Mouse (Mus musculus) hindbrain, embryonic 15.5 days (tissue): ENCODE results near the gene Mypn. TPM values are rescaled to one million over a fixed set of nuclear protein-coding genes. Genes with fewer than 3 reads are reported as not detected.
A peak's percentile ranks its signal among the peaks of the same experiment; 100 is the strongest.

Experiments used
- ATAC-seq: fragments of 200-750 bp; cut with Nextera tagmentation; 2 replicates; pipeline ENCODE4 v1.8.0; 2017; ENCODE audit warnings: low read depth, moderate number of reproducible peaks, moderate TSS enrichment; ENCODE audit not compliant: low FRiP score
- H3K27ac ChIP-seq: fragments of 300-500 bp; sonication (generic); replicated peaks from 2 replicates; pipeline ENCODE4 v1.5.1; 2015; ENCODE audit warnings: mild to moderate bottlenecking, inconsistent platforms
- H3K27me3 ChIP-seq: fragments of 300-500 bp; sonication (generic); 2 replicates; pipeline ENCODE4 v1.6.1; 2015; ENCODE audit warnings: control low read depth, inconsistent platforms
- H3K36me3 ChIP-seq: fragments of 300-500 bp; sonication (generic); 2 replicates; pipeline ENCODE4 v1.6.1; 2015; ENCODE audit warnings: control low read depth, inconsistent platforms
- H3K4me1 ChIP-seq: fragments of 300-500 bp; sonication (generic); replicated peaks from 2 replicates; pipeline ENCODE4 v1.6.1; 2015; ENCODE audit warnings: control low read depth, inconsistent platforms
- H3K4me2 ChIP-seq: fragments of 300-500 bp; sonication (generic); 2 replicates; pipeline ENCODE4 v1.6.1; 2015; ENCODE audit warnings: moderate library complexity, mild to moderate bottlenecking, inconsistent platforms
- H3K4me3 ChIP-seq: fragments of 300-500 bp; sonication (generic); 2 replicates; pipeline ENCODE4 v1.5.1; 2015; ENCODE audit warnings: mild to moderate bottlenecking, inconsistent platforms
- H3K9ac ChIP-seq: fragments of 300-500 bp; sonication (generic); 2 replicates; pipeline ENCODE4 v1.6.1; 2015; ENCODE audit warnings: inconsistent platforms
- H3K9me3 ChIP-seq: fragments of 300-500 bp; sonication (generic); 2 replicates; pipeline ENCODE4 v1.6.1; 2016; ENCODE audit warnings: control low read depth, inconsistent platforms
- WGBS: fragments of 180-500 bp; shearing (Covaris S2); methylation state at CpG from one replicate; pipeline ENCODE4 v1.1.7; 2015; 5-methylcytosine and 5-hydroxymethylcytosine counted together
- polyA plus RNA-seq: library from polyadenylated mRNA; unstranded; fragments of >200 nt; fragmentation: Nextera tagmentation; extraction: Ambion mirVana; gene quantifications from 2 replicates; pipeline ENCODE4 v1.2.1, GENCODE M21; 2015

Mypn gene
- polyA plus RNA-seq, 1 experiment from 2014 or later = 0.77 TPM

DNA sequence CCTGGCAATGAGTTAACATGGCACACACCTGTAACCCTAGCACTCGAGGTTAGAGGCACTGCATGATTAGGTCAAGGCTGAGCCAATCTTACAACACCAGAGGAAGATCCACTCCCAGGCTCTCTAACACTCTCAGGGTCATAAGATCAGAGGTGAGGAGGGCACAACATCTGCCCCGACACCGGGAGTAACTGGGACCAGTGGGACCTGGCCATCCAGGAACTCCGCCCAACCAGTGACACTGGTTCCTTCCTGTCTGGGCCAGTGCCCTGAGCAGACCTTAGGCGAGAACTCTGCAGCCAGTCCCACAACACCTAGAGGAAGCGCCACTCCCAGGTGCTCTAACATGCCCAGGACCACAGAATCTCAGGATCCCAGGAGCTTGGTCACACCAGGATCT, 67.3 kb downstream of the Mypn start:
- no peak for ATAC-seq
- no peaks in the 10 kb centered on the region for H3K36me3 ChIP-seq
- no peak overlapping the region for H3K27ac ChIP-seq
- no peaks in the 10 kb centered on the region for H3K4me1 ChIP-seq
- H3K27me3 ChIP-seq = no peaks in the 10 kb centered on the region
- H3K9ac ChIP-seq = no peak overlapping the region
- H3K4me3 ChIP-seq = no peak overlapping the region
- no peaks in the 10 kb centered on the region for H3K9me3 ChIP-seq
- 92% methylated on average over 6 of the region's 6 CpGs for WGBS
- no peak overlapping the region for H3K4me2 ChIP-seq

DNA sequence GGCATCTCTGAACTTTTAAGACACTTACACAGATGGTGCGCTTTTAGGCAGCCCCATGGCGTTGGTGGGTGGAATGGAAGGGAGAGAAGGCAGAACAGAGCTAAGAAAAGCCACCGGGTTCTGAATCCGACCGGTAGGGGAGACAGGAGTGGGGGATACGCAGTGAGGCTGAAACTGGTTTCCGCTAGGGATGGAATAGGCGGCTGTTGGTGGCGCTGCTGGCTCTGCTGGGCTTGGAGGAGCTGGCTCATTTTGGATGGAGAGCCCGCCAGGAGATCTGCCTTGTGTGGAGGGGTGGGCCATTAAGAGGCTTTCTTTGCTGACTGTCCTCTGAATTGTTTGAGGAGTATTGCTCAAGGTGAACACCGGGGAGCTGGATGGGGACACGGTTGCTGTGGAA, 68.1 kb downstream of the Mypn start:
- Histone ChIP-seq H3K4me1 (no peaks in the 10 kb centered on the region), H3K9me3 (no peaks in the 10 kb centered on the region), H3K36me3 (no peaks in the 10 kb centered on the region), H3K4me2 (no peak overlapping the region), H3K4me3 (no peak overlapping the region), H3K27ac (no peak overlapping the region), H3K27me3 (no peaks in the 10 kb centered on the region), H3K9ac (no peak overlapping the region)
- WGBS = 46% methylated on average over 12 of the region's 12 CpGs
- ATAC-seq = no peak

DNA sequence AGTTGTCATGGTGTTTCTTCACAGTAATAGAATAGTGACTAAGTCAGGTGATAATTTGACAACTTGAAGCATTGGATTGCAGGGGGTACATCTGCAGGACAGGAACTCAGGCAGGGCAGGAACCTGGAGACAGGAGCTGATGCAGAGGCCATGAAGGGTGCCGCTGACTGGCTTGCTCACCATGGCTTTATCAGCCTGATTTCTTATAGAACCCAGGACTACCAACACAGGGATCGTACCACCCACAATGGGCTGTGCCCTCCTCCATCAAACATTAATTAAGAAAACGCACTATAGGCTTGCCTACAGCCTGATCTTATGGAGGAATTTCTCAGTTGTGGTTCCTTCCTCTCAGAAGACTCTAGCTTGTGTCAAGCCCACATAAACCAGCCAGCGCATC, 70.4 kb downstream of the Mypn start:
- H3K27me3 ChIP-seq = no peaks in the 10 kb centered on the region
- no peak overlapping the region for H3K9ac ChIP-seq
- no peak overlapping the region for H3K27ac ChIP-seq
- H3K4me1 ChIP-seq = no peaks in the 10 kb centered on the region
- H3K9me3 ChIP-seq = no peaks in the 10 kb centered on the region
- H3K4me2 ChIP-seq = no peak overlapping the region
- no peak for ATAC-seq
- no peak overlapping the region for H3K4me3 ChIP-seq
- H3K36me3 ChIP-seq = no peaks in the 10 kb centered on the region
- 94% methylated on average over 4 of the region's 4 CpGs for WGBS

DNA sequence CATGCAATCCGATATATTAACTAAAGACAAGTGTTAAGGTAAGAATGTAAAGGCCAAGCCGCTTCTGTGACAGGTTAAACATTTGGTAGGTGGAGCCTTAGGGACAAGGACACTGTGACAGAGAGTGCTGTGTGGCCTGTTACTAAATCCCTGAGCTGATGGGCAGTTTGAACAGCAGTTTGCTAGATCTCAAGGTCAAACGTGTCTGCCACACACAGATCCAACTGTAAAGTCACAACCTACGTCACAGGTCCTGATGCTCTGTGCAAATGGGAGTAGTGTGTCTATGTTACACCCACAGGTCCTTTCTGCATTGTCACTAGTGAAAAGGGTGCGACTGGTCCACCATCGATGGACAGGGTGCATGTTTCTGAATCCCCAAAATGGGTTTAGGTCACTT, 71.4 kb downstream of the Mypn start:
- ATAC-seq = no peak
- H3K27me3 ChIP-seq = no peaks in the 10 kb centered on the region
- H3K4me3 ChIP-seq = no peak overlapping the region
- no peak overlapping the region for H3K27ac ChIP-seq
- no peak overlapping the region for H3K4me2 ChIP-seq
- no peaks in the 10 kb centered on the region for H3K9me3 ChIP-seq
- WGBS = 90% methylated on average over 6 of the region's 6 CpGs
- H3K36me3 ChIP-seq = no peaks in the 10 kb centered on the region
- no peak overlapping the region for H3K9ac ChIP-seq
- H3K4me1 ChIP-seq = no peaks in the 10 kb centered on the region

DNA sequence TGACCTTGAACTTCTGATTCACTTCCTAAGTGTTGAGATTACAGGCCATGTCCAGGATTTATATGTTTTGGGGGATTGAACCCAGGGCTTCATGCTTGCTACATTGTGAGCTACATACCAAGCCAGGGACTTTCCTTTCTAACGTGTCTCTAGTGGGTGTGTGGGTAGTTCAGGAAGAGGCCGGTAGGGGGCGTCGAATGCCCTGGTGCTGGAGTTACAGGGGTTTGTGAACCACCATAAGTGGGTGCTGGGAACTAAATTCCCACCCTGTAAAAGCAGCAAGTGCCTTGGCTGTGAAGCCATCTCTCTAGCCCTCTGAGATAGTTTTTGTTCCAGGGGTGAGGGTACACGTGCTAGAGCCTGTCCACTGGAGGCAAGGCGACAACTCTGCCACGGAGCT, 73.3 kb downstream of the Mypn start:
- no peak overlapping the region for H3K4me3 ChIP-seq
- H3K9me3 ChIP-seq = no peaks in the 10 kb centered on the region
- no peaks in the 10 kb centered on the region for H3K4me1 ChIP-seq
- H3K36me3 ChIP-seq = no peaks in the 10 kb centered on the region
- H3K4me2 ChIP-seq = no peak overlapping the region
- no peaks in the 10 kb centered on the region for H3K27me3 ChIP-seq
- H3K27ac ChIP-seq = no peak overlapping the region
- 74% methylated on average over 7 of the region's 7 CpGs for WGBS
- H3K9ac ChIP-seq = no peak overlapping the region
- no peak for ATAC-seq

DNA sequence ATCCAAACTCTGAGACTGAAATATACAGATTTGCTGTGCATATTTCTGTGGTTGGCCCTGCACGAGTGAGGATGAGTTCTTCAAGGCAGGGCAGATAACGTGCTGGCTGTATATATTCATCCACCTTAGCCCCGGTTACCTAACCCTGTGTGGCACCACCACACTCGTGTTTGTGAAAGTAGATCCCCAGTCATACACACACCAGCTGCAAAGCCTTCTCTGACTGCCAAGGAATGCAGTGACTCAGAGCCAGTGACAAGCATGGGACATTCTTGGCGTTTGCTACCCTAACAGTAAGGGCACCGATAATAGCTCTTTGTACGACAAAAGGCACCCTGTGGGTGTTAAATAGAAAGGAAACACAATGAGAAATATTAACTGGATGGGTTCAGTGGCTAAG, 75.5 kb downstream of the Mypn start:
- Histone ChIP-seq H3K9ac (no peak overlapping the region), H3K4me1 (no peaks in the 10 kb centered on the region), H3K9me3 (no peaks in the 10 kb centered on the region), H3K4me3 (no peak overlapping the region), H3K27me3 (no peaks in the 10 kb centered on the region), H3K36me3 (no peaks in the 10 kb centered on the region), H3K4me2 (no peak overlapping the region), H3K27ac (no peak overlapping the region)
- no peak for ATAC-seq
- 53% methylated on average over 7 of the region's 7 CpGs for WGBS

DNA sequence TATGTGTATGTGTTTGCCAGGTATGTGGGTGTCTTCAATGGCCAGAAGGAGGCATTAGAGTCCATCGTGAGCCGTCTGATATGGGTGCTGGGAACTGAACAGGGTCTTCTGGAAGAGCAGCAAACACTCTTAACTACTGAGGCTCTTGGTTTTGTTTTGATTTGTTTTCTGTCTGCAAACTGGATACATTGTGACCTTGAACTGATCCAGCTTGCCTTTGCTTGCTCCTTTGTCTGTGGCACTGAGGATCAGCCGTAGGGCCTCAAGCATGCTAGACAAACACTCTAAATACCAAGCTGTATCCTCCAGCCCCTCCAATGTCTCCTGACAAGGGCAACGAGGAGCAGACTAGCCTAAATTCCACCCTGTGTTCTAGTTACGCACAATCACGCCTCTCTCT, 76.6 kb downstream of the Mypn start:
- no peaks in the 10 kb centered on the region for H3K27me3 ChIP-seq
- no peak overlapping the region for H3K4me2 ChIP-seq
- H3K9me3 ChIP-seq = no peaks in the 10 kb centered on the region
- no peak overlapping the region for H3K9ac ChIP-seq
- H3K27ac ChIP-seq = no peak overlapping the region
- WGBS = 97% methylated on average over 6 of the region's 6 CpGs
- no peaks in the 10 kb centered on the region for H3K4me1 ChIP-seq
- no peaks in the 10 kb centered on the region for H3K36me3 ChIP-seq
- no peak for ATAC-seq
- no peak overlapping the region for H3K4me3 ChIP-seq

DNA sequence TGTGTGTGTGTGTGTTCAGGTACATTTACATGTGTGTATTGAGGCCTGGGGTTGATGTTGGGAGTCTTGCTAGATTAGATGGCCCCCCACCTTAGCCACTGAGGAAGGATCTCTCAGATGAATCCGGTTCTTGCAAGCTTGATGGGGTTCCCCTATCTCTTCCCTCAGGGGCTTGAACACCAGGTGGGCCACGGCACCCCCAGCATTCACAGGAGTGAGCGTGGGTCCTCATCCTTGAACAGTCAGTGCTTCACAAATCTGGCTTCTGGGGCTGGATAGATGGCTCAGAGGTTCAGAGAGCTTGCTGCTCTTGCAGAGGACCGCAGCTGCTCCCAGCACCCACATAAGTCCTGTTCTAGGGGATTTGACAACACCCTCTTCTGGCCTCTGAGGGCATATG, 77.6 kb downstream of the Mypn start:
- Histone ChIP-seq H3K9me3 (no peaks in the 10 kb centered on the region), H3K27me3 (no peaks in the 10 kb centered on the region), H3K36me3 (no peaks in the 10 kb centered on the region), H3K4me1 (no peaks in the 10 kb centered on the region), H3K27ac (no peak overlapping the region), H3K4me2 (no peak overlapping the region), H3K4me3 (no peak overlapping the region), H3K9ac (no peak overlapping the region)
- WGBS = 84% methylated on average over 4 of the region's 4 CpGs
- no peak for ATAC-seq

DNA sequence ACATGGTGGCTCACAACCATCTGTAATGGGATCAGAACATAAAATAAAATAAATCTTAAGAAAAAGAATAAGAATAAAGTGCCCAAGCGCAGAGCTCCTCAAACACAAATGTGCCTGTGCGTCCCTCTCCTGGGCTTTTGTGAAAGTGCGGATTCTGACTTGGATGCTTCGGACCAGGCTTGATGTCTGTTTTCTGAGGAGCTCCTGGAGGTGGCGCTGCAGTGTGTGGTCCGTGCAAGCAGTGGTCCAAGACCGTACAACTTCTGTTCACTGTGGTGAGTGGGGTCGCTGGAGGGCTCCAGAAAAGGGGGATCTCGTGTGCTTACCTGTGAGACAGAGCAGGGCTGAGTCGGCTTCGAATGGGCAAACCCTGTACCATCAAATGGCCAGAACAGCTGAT, 78.4 kb downstream of the Mypn start:
- no peaks in the 10 kb centered on the region for H3K9me3 ChIP-seq
- no peaks in the 10 kb centered on the region for H3K36me3 ChIP-seq
- no peak overlapping the region for H3K27ac ChIP-seq
- no peak overlapping the region for H3K9ac ChIP-seq
- no peak overlapping the region for H3K4me2 ChIP-seq
- WGBS = 35% methylated on average over 11 of the region's 11 CpGs
- no peaks in the 10 kb centered on the region for H3K4me1 ChIP-seq
- no peak overlapping the region for H3K4me3 ChIP-seq
- no peak for ATAC-seq
- H3K27me3 ChIP-seq = no peaks in the 10 kb centered on the region

DNA sequence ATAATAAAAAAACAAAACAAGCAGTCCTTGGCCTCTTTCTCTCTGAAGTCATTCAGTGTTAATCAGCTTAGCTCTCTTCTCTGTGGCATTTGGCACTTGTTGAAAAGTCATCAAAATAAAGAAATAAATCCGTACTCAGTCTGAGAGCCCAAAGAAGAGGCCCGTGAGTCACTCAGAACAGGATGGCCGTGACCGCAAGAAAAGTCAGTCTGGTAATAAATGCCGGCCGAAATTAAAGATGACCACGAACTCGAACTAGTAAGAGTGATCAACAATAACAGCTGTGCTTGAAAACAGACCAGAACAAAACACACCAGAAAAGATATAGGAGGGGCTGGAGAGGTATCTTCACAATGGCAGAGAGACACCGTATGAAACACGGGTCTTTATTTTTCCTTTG, 79.7 kb downstream of the Mypn start:
- no peak overlapping the region for H3K4me3 ChIP-seq
- no peaks in the 10 kb centered on the region for H3K4me1 ChIP-seq
- H3K36me3 ChIP-seq = no peaks in the 10 kb centered on the region
- no peaks in the 10 kb centered on the region for H3K9me3 ChIP-seq
- no peak for ATAC-seq
- H3K27me3 ChIP-seq = no peaks in the 10 kb centered on the region
- H3K4me2 ChIP-seq = no peak overlapping the region
- no peak overlapping the region for H3K27ac ChIP-seq
- 95% methylated on average over 10 of the region's 10 CpGs for WGBS
- H3K9ac ChIP-seq = no peak overlapping the region

DNA sequence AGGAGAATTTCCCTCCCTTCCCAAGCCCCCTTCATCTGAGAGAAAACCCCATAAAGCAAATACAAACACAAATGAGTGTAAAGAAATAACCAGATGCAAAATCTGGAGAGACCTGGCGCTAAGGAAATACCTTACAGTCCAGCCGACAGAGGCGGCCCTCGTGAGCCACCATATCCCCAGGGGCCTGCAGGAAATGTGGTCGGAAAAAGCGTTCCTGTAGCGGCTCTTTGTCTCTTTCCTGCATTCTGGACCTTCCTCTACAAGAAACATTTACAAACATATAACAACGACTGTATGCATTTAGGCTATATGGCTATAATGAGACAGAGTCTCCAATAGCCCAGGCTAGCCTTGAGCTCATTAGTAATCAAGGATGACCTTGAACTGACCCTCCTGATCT, 80.6 kb downstream of the Mypn start:
- no peaks in the 10 kb centered on the region for H3K4me1 ChIP-seq
- WGBS = 88% methylated on average over 8 of the region's 8 CpGs

DNA sequence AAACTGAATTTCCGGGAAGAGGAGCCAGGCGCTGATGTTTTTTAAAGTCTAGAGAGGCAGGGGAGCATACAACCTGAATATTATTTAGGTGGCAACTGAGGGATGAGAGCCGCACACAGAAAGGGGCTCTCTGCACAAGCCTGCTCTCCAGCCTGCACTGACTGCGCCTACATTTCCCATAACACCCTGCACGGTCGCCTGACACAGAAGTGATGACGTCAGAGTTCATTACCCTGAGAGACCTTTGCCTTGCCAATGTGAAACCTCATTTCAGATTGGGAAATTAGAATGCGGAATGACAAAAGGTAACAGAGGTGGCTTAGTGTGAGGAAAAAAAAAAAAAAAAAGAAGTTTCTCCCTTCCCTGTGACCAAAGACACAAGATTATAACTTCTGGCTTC, 81.2 kb downstream of the Mypn start:
- Histone ChIP-seq H3K36me3 (no peaks in the 10 kb centered on the region), H3K4me1 (no peaks in the 10 kb centered on the region), H3K27me3 (no peaks in the 10 kb centered on the region), H3K4me3 (no peak overlapping the region), H3K9me3 (no peaks in the 10 kb centered on the region), H3K9ac (no peak overlapping the region), H3K4me2 (0 out of 2 replicates have a peak overlapping the region, but pooled peaks have one; percentile 24), H3K27ac (no peak overlapping the region)
- WGBS = 30% methylated on average over 8 of the region's 8 CpGs
- ATAC-seq = 0 out of 2 replicates have a peak, but pooled peaks have one; percentile 75

More for the DNA sequence above, 80.6 kb downstream of the Mypn start:
- Histone ChIP-seq H3K4me3 (no peak overlapping the region), H3K9me3 (no peaks in the 10 kb centered on the region), H3K36me3 (no peaks in the 10 kb centered on the region), H3K27ac (no peak overlapping the region), H3K27me3 (no peaks in the 10 kb centered on the region), H3K4me2 (no peak overlapping the region), H3K9ac (no peak overlapping the region)
- no peak for ATAC-seq

DNA sequence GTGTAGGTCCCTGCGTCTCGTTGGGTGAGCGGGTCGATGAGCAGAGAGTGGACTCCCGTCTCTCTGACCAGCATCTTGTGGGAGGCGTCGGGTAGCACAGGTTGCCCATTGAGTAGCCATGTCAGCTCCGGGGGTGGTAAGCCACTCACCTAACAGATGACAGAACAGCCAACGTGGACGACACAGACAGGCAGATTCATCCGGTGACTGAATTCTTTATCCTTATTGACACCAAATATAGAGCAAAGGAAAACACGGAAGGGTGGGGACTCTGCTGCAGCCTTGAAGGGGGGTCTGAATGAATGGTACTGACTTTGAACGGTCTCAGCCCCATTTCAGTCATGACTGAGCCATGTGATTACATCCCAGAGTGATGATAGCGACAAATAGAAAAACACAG, 81.8 kb downstream of the Mypn start:
- 88% methylated on average over 14 of the region's 14 CpGs for WGBS
- no peak for ATAC-seq
- H3K27ac ChIP-seq = no peak overlapping the region
- H3K27me3 ChIP-seq = no peaks in the 10 kb centered on the region
- no peak overlapping the region for H3K4me3 ChIP-seq
- no peaks in the 10 kb centered on the region for H3K9me3 ChIP-seq
- no peak overlapping the region for H3K4me2 ChIP-seq
- no peaks in the 10 kb centered on the region for H3K4me1 ChIP-seq
- no peaks in the 10 kb centered on the region for H3K36me3 ChIP-seq
- H3K9ac ChIP-seq = no peak overlapping the region
